Mouse (Mus musculus) erythroblast, adult 5-6 weeks (primary cell): ENCODE results near the gene Vmn1r151. TPM values are rescaled to one million over a fixed set of nuclear protein-coding genes. Genes with fewer than 3 reads are reported as not detected.
"Not testable (repeated sequence)": the region's sequence is repeated elsewhere in the genome, so short reads cannot be mapped to it uniquely, and the experiment has no call there.

ENCODE experiments used
- ATAC-seq: replicated peaks from 2 replicates; pipeline ENCODE4 v1.8.0; 2016; ENCODE audit warnings: moderate number of reproducible peaks, mild to moderate bottlenecking, moderate TSS enrichment, inconsistent platforms; ENCODE audit not compliant: poor library complexity, low FRiP score, severe bottlenecking
- total RNA-seq, 2 experiments: library from RNA; stranded (forward) in 1 of 2; stranded (reverse) in 1 of 2; fragments of 150-400 nt in 1 of 2; fragments of 200-764, 138-1000 nt in 1 of 2; gene quantifications; 2 replicates each; pipeline versions ENCODE4 v1.2.3 to v1.2.4; 2015 to 2017; ENCODE audit warnings: low replicate concordance in 2 of 2

Gene Vmn1r151
- not detected in 2 replicates for total RNA-seq (2015; ENCODE audit: low replicate concordance)
- total RNA-seq (2017; ENCODE audit: low replicate concordance) = not detected in 2 replicates

DNA sequence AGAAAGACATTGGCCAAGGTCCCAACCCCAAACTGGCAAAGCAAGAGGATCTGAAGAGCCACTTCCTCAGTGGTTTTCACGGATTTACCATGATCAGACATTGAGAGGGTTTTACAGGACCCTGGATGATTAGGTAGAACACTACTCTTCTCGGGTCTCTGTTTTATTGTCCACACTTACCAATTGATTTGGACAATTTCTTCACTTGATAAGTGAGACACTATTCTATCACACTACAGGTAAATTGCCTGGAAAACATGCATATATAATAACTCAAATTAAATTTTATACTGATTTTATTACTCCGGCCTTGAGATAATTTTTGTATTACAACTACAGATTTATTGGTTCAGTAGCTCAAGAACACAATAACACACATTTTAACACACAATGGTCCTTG lies at the start of gene Vmn1r151:
Vmn1r151 (minus strand) TSS at position 101 of the 400 bp plus-strand sequence.
- ATAC-seq = not testable (repeated sequence)

- not testable (repeated sequence) for ATAC-seq
Observed at GRCm38 (mm10) chr7:22534787-22535186, 35.3 kb upstream of the Vmn1r151 start, which contains the start of gene Gm8677. Gene Gm8677 (minus strand): TSS chr7:22534887.

DNA sequence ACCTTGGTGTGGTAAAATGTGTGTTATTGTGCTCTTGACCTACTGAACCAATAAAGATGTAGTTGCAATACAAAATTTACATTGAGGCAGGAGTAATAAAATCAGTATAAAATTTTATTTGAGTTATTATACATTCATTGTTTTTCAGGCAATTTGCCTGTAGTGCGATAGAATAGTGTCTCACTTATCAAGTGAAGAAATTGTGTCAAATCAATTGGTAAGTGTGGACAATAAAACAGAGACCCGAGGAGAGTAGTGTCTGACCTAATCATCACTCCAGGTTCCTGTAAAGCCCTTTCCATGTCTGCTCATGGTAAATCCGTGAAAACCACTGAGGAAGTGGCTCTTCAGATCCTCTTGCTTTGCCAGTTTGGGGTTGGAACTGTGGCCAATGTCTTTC lies 23.2 kb upstream of the Vmn1r151 start, which contains the start of gene Vmn1r152:
Vmn1r152 (plus strand) TSS at position 301 of the 400 bp plus-strand sequence.
- ATAC-seq = not testable (repeated sequence)

GRCm38 (mm10) chr7:22463975-22464374 lies 35.5 kb downstream of the Vmn1r151 start, which contains the start of gene Gm10665:
Gene Gm10665 (minus strand): TSS chr7:22464075.
- ATAC-seq = not testable (repeated sequence)

Other genes with a start within 250 kb of the Vmn1r151 start
- gene Gm4187, start 170.0 kb downstream of the Vmn1r151 start, total RNA-seq (2015; ENCODE audit: low replicate concordance) = not detected in 2 replicates
- gene Gm4187, start 170.0 kb downstream of the Vmn1r151 start, total RNA-seq (2017; ENCODE audit: low replicate concordance) = not detected in 2 replicates
- gene Gm8660, start 128.6 kb downstream of the Vmn1r151 start, total RNA-seq (2015; ENCODE audit: low replicate concordance) = not detected in 2 replicates
- not detected in 2 replicates for gene Gm8660, start 128.6 kb downstream of the Vmn1r151 start, total RNA-seq (2017; ENCODE audit: low replicate concordance)
- gene Vmn1r148, start 86.1 kb downstream of the Vmn1r151 start, total RNA-seq (2015; ENCODE audit: low replicate concordance) = not detected in 2 replicates
- gene Vmn1r148, start 86.1 kb downstream of the Vmn1r151 start, total RNA-seq (2017; ENCODE audit: low replicate concordance) = not detected in 2 replicates
- not detected in 2 replicates for gene Vmn1r149, start 61.4 kb downstream of the Vmn1r151 start, total RNA-seq (2015; ENCODE audit: low replicate concordance)
- gene Vmn1r149, start 61.4 kb downstream of the Vmn1r151 start, total RNA-seq (2017; ENCODE audit: low replicate concordance) = not detected in 2 replicates
- gene Gm10665, start 35.6 kb downstream of the Vmn1r151 start, total RNA-seq (2015; ENCODE audit: low replicate concordance) = not detected in 2 replicates
- not detected in 2 replicates for gene Gm10665, start 35.6 kb downstream of the Vmn1r151 start, total RNA-seq (2017; ENCODE audit: low replicate concordance)
- not detected in 2 replicates for gene Vmn1r152, start 23.3 kb upstream of the Vmn1r151 start, total RNA-seq (2015; ENCODE audit: low replicate concordance)
- gene Vmn1r152, start 23.3 kb upstream of the Vmn1r151 start, total RNA-seq (2017; ENCODE audit: low replicate concordance) = not detected in 2 replicates
- gene Gm8677, start 35.2 kb upstream of the Vmn1r151 start, total RNA-seq (2015; ENCODE audit: low replicate concordance) = not detected in 2 replicates
- gene Gm8677, start 35.2 kb upstream of the Vmn1r151 start, total RNA-seq (2017; ENCODE audit: low replicate concordance) = not detected in 2 replicates
- gene Gm4201, start 65.7 kb upstream of the Vmn1r151 start, total RNA-seq (2015; ENCODE audit: low replicate concordance) = not detected in 2 replicates
- gene Gm4201, start 65.7 kb upstream of the Vmn1r151 start, total RNA-seq (2017; ENCODE audit: low replicate concordance) = not detected in 2 replicates
- not detected in 2 replicates for gene Gm4565, start 88.4 kb upstream of the Vmn1r151 start, total RNA-seq (2015; ENCODE audit: low replicate concordance)
- gene Gm4565, start 88.4 kb upstream of the Vmn1r151 start, total RNA-seq (2017; ENCODE audit: low replicate concordance) = not detected in 2 replicates
- not detected in 2 replicates for gene Vmn1r155, start 158.3 kb upstream of the Vmn1r151 start, total RNA-seq (2015; ENCODE audit: low replicate concordance)
- gene Vmn1r155, start 158.3 kb upstream of the Vmn1r151 start, total RNA-seq (2017; ENCODE audit: low replicate concordance) = not detected in 2 replicates
- not detected in 2 replicates for gene Gm8693, start 192.6 kb upstream of the Vmn1r151 start, total RNA-seq (2015; ENCODE audit: low replicate concordance)
- not detected in 2 replicates for gene Gm8693, start 192.6 kb upstream of the Vmn1r151 start, total RNA-seq (2017; ENCODE audit: low replicate concordance)
- not detected in 2 replicates for gene Gm4567, start 220.0 kb upstream of the Vmn1r151 start, total RNA-seq (2015; ENCODE audit: low replicate concordance)
- not detected in 2 replicates for gene Gm4567, start 220.0 kb upstream of the Vmn1r151 start, total RNA-seq (2017; ENCODE audit: low replicate concordance)